Mouse (Mus musculus) embryo, embryonic 11 days (tissue): ENCODE data around the gene Spag6.

Source experiments
- DNase-seq: peaks from one replicate; pipeline ENCODE4 v3.0.0-alpha.2; 2015

Gene Spag6

DNA sequence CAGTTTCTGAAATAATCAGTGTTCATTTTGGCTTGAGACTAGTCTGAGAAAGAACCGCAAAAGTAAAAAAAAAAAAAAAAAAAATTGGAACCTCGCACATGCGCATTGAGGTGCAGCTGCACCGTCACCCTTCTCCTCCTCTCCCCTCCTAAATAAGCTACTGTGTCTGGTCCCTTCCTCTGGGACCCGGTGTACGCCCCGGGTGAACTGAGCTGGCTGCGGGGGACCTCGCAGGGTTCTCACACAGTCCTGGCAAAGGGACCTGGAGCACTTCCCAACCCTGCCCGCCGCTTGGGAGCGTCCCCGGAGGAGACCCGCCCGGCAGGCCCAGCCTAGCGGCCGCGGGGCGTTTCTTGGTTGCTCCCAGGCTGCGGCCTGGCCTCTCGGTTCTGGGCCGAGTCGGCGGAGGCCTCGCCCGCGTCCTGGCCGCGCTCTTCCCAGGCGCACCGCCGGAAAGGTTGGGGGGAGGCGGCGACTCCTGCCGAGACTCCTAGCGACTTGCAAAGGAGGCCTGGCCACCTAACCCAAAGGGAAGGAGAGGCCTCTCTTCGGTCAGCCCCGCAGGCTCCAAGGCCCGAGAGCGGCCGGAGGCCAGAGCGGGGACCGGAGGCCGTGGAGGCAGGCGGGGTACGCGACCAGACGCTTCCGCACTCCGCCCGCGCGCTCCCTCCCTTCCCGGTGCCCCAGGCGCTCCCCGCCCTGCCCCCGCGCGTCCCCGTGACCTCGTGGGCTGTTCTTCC lies at the start of gene Spag6:
Gene Spag6 (plus strand): TSS at position 162 of the 740 bp plus-strand sequence.
- DNase-seq, result peak; percentile 91

- DNase-seq, result no peak
Observed at GRCm38 (mm10) chr2:18648563-18648962, 45.3 kb upstream of the Spag6 start.

GRCm38 (mm10) chr2:18654821-18655220 lies 39.0 kb upstream of the Spag6 start:
- DNase-seq, result no peak

DNA sequence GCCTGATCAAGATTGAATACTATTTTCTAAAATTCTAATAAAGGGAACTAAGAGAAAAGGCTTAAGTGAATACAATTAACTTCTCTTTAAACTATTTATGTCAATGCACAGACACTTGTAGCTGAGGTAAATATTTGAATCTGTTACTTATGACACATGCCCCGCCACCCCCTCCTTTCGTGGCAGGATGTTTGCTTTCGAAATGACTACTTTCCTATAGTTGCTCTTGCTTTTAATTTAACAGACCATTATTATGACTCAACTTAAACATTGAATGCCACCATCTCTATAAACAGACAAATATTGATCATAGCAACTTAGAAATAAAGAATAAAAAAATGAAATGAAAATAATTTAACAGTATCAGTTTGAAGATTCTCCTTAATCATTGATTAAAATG lies 29.8 kb upstream of the Spag6 start:
- DNase-seq, result no peak

DNA sequence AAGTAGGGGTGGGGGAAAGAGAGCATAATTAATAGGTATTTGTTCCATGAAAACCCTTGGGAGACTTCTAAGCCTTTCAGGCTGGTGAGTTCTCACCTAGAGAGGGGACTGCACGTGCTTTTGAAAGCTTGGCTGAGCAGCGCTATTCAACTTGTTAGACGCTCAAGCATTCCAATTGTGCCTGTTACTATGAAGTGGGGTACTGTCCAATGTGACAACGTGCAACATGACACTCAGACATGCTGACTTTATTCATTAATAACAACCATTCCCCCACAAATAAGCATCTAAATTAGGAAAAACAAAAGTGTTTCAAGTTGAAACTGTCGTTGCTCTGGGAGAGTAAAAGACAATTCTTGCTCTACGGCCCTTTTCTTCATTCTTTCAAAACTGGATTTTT lies 22.8 kb upstream of the Spag6 start:
- DNase-seq, result peak; percentile 51

GRCm38 (mm10) chr2:18672133-18672765 lies 21.6 kb upstream of the Spag6 start, which contains the start of gene Commd3:
Commd3 (plus strand) TSS chr2:18672384.
- peak; percentile 94 for DNase-seq

- no peak for DNase-seq
Observed at GRCm38 (mm10) chr2:18672766-18673164, 21.1 kb upstream of the Spag6 start.

DNA sequence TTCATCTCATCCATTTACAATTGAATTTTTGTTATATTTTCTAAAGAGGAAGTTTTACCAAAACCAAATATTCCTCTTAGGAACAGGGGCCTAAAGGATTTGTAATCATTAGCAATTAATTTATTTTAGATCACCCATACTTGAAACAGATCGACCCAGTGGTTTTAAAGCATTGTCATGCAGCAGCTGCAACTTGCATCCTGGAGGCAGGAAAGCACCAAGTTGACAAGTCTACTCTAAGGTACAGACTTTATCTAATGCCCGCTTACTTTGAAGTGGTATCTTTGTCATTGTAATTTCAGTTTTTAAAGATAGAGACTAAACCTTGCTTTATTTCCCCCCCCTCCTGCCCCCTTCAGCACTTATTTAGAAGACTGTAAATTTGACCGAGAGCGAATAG lies 20.1 kb upstream of the Spag6 start:
- DNase-seq, result no peak

DNA sequence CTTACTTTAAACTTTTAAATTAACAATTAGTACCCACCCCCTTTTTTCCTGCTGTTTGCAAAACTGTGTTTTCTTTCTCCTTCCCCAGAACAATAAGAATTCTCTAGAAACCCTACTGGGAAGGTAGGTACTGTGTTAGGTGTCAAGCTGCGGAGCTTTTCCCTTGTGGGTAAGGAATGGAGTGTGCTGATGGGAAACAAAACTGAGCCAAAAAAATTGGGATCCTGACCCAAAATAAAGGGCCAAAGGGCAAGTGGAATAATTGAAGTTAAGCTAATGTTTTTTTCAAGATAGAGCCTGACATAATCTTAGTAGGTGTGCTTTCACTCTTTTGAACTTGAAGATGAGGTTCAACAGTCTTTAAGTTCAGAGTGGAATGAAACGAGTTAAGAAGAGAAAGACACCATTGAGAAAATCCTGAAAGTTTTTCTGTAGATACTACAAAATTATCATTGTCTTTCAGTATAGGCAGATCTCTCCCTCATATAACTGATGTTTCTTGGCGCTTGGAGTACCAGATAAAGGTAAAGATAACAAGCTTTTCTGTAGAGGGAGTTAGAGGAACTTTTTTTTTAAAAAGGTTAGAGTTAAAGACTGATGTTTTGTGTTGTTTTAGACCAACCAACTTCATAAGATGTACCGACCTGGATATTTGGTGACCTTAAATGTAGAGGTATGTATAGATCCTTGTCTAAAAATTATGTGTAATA lies 19.5 kb upstream of the Spag6 start:
- no peak for DNase-seq

DNA sequence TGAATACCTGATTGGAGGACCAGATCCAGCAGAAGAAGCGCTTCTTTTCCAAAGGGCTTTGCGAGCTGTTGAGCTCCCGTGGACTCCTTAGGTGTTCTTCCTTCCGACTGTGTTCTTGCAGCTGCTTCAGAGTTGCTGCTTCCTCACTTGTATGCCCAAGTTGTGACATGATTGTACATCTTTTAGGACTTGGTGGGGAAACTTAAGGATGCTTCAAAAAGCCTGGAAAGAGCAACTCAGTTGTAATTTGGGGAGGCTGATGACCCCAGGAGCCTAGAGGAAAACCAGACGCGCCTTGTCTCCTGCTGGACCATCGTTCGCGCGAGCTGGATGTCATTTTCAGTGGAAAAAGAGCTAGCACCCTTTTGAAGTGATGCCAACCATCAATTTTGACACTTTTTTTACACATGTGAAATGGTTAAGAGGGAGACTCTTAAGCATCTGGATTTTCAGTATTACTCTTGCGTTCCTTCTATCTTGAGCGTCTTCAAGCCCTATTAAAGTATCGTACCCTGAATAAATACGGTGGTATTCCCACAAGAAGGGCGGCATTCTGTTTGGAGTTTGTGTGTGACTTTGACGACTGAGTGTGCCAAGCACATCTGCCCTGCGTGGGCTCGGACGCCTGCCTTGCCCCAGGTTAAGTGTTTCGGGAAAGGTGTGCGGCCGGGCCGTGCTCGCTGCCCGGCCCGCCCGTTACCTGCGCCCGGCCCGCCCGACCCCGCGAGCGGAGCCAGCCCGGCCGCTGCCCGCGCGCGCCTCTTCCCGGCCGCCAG lies 18.0 kb upstream of the Spag6 start:
- DNase-seq, result peak; percentile 49

- peak; percentile 95 for DNase-seq
Observed at GRCm38 (mm10) chr2:18676457-18676935, 17.3 kb upstream of the Spag6 start.

- DNase-seq, result peak; percentile 84
Observed at GRCm38 (mm10) chr2:18676936-18677491, 16.8 kb upstream of the Spag6 start, which contains the start of gene Bmi1. Bmi1 (plus strand) TSS chr2:18677018.

GRCm38 (mm10) chr2:18677631-18678471 lies 16.0 kb upstream of the Spag6 start:
- peak; percentile 78 for DNase-seq

GRCm38 (mm10) chr2:18679701-18680100 lies 14.1 kb upstream of the Spag6 start:
- no peak for DNase-seq

GRCm38 (mm10) chr2:18680501-18680900 lies 13.3 kb upstream of the Spag6 start:
- no peak for DNase-seq

- peak; percentile 81 for DNase-seq
Observed at GRCm38 (mm10) chr2:18680961-18681360, 12.9 kb upstream of the Spag6 start.

GRCm38 (mm10) chr2:18684062-18684461 lies 9.8 kb upstream of the Spag6 start:
- no peak for DNase-seq

- DNase-seq, result no peak
Observed at GRCm38 (mm10) chr2:18686386-18686785, 7.4 kb upstream of the Spag6 start.

GRCm38 (mm10) chr2:18686826-18687519 lies 6.9 kb upstream of the Spag6 start:
- DNase-seq, result peak; percentile 34

DNA sequence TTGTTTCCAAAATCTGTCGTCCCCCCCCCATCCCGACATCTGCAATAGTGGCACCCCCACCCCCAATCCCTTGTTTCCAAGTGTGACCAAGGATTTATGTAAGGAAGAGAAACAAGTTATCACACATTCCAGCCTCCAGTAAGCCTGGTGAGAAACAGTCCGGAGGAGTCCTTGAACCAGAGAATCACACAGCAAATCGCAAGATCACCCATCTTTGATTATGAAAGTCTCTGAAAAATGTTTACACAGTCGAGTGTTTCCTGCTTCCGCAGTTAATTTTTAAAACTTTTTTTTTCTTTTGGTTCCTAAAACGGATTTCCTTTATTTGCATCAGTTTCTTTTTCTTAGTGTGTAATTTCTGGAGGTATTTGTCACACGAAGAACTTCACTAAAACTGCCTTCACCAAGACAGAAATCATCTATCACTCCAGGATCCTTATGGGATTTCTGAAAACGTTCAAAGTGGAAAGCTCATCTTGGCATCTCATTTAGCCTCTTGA lies 6.1 kb upstream of the Spag6 start:
- no peak for DNase-seq

- no peak for DNase-seq
Observed at GRCm38 (mm10) chr2:18688286-18688685, 5.5 kb upstream of the Spag6 start.
